Mouse (Mus musculus) hindbrain, embryonic 14.5 days (tissue): ENCODE data around the gene Pak7. TPM values are rescaled to one million over a fixed set of nuclear protein-coding genes. Genes with fewer than 3 reads are reported as not detected.

Experiments
- ATAC-seq: fragments of 200-750 bp; cut with Nextera tagmentation; 2 replicates; pipeline ENCODE4 v1.8.0; 2017; ENCODE audit warnings: moderate number of reproducible peaks, mild to moderate bottlenecking, moderate TSS enrichment, moderate library complexity; ENCODE audit not compliant: low FRiP score
- DNase-seq: peaks from one replicate; pipeline ENCODE4 v3.0.0-alpha.2; 2015; ENCODE audit warnings: low spot score
- H3K27ac ChIP-seq: fragments of 300-500 bp; sonication (generic); 2 replicates; pipeline ENCODE4 v1.5.1; 2014; ENCODE audit warnings: mild to moderate bottlenecking, moderate library complexity
- H3K27me3 ChIP-seq: fragments of 300-500 bp; sonication (generic); 2 replicates; pipeline ENCODE4 v1.6.1; 2014; ENCODE audit warnings: mild to moderate bottlenecking, low read length, mixed read lengths; ENCODE audit not compliant: control insufficient read depth, insufficient read depth
- H3K36me3 ChIP-seq: fragments of 300-500 bp; sonication (generic); replicated peaks from 2 replicates; pipeline ENCODE4 v1.6.1; 2014; ENCODE audit not compliant: control insufficient read depth, insufficient read depth
- H3K4me1 ChIP-seq: fragments of 300-500 bp; sonication (generic); replicated peaks from 2 replicates; pipeline ENCODE4 v1.6.1; 2014; ENCODE audit warnings: antibody characterized with exemption, low read length, mixed read lengths; ENCODE audit not compliant: control insufficient read depth, insufficient read depth
- H3K4me2 ChIP-seq: fragments of 300-500 bp; sonication (generic); replicated peaks from 2 replicates; pipeline ENCODE4 v1.6.1; 2014; ENCODE audit warnings: mild to moderate bottlenecking, moderate library complexity
- H3K4me3 ChIP-seq: fragments of 300-500 bp; sonication (generic); replicated peaks from 2 replicates; pipeline ENCODE4 v1.5.1; 2014; ENCODE audit warnings: mild to moderate bottlenecking, low read length
- H3K9ac ChIP-seq: fragments of 300-500 bp; sonication (generic); 2 replicates; pipeline ENCODE4 v1.6.1; 2014
- H3K9me3 ChIP-seq: fragments of 300-500 bp; sonication (generic); 2 replicates; pipeline ENCODE4 v1.6.1; 2016; ENCODE audit warnings: low read length; ENCODE audit not compliant: control insufficient read depth
- WGBS: fragments of 180-500 bp; shearing (Covaris S2); extraction: QIAGEN DNeasy Blood & Tissue Kit; methylation state at CpG from one replicate; pipeline ENCODE4 v1.1.7; 2014; 5-methylcytosine and 5-hydroxymethylcytosine counted together
- polyA plus RNA-seq: library from polyadenylated mRNA; unstranded; fragments of >200 nt; fragmentation: Nextera tagmentation; extraction: Ambion mirVana; gene quantifications from 2 replicates; pipeline ENCODE4 v1.2.1, GENCODE M21; 2014

The Pak7 gene
- polyA plus RNA-seq, 1 experiment from 2014 or later: 34.6 TPM

GRCm38 (mm10) chr2:136095978-136096377, 291.8 kb downstream of the Pak7 start:
- H3K4me3 ChIP-seq: no peak overlapping the region
- H3K36me3 ChIP-seq: peaks cover 5% of the 10 kb centered on the region; the same call in 1 of the 2 replicates
- 80% methylated on average over 2 of the region's 2 CpGs for WGBS
- H3K4me2 ChIP-seq: no peak overlapping the region
- H3K27ac ChIP-seq: no peak overlapping the region
- no peaks in the 10 kb centered on the region for H3K27me3 ChIP-seq
- DNase-seq: no peak
- no peaks in the 10 kb centered on the region for H3K9me3 ChIP-seq
- ATAC-seq: no peak
- H3K9ac ChIP-seq: no peak overlapping the region
- H3K4me1 ChIP-seq: no peaks in the 10 kb centered on the region

- H3K36me3 ChIP-seq: peaks cover 6% of the 10 kb centered on the region
- 27% methylated on average over 1 of the region's 1 CpGs for whole genome bisulfite sequencing
- no peak for ATAC-seq
- H3K4me2 ChIP-seq: peak overlapping the region; percentile 34
- peak overlapping the region; percentile 52 for H3K9ac ChIP-seq
- DNase-seq: no peak
- H3K27me3 ChIP-seq: peaks cover 8% of the 10 kb centered on the region; the same call in 1 of the 2 replicates
- peak overlapping the region; percentile 77 for H3K27ac ChIP-seq
- 0 out of 2 replicates have a peak overlapping the region, but pooled peaks have one; percentile 0 for H3K4me3 ChIP-seq
- H3K9me3 ChIP-seq: no peaks in the 10 kb centered on the region
- peaks cover 20% of the 10 kb centered on the region; the same call in 1 of the 2 replicates for H3K4me1 ChIP-seq
Observed at GRCm38 (mm10) chr2:136064356-136064755, 323.4 kb downstream of the Pak7 start.

- peaks cover 16% of the 10 kb centered on the region for H3K27me3 ChIP-seq
- H3K36me3 ChIP-seq: no peaks in the 10 kb centered on the region
- H3K9me3 ChIP-seq: no peaks in the 10 kb centered on the region
- peak overlapping the region; percentile 95 for H3K27ac ChIP-seq
- DNase-seq (no peak), ATAC-seq (peak; percentile 43; the same call in 1 of the 2 replicates)
- peak overlapping the region; percentile 87 for H3K9ac ChIP-seq
- peak overlapping the region; percentile 49 for H3K4me3 ChIP-seq
- WGBS: under 1% methylated on average over 37 of the region's 37 CpGs
- H3K4me1 ChIP-seq: peaks cover 8% of the 10 kb centered on the region
- H3K4me2 ChIP-seq: peak overlapping the region; percentile 77
Observed at GRCm38 (mm10) chr2:136059029-136059669, 328.6 kb downstream of the Pak7 start.

GRCm38 (mm10) chr2:136058398-136058797, 329.4 kb downstream of the Pak7 start:
- Histone ChIP-seq H3K9ac (peak overlapping the region; percentile 87), H3K4me1 (peaks cover 8% of the 10 kb centered on the region), H3K9me3 (no peaks in the 10 kb centered on the region), H3K36me3 (no peaks in the 10 kb centered on the region), H3K27me3 (peaks cover 16% of the 10 kb centered on the region), H3K4me3 (peak overlapping the region; percentile 49), H3K4me2 (peak overlapping the region; percentile 77), H3K27ac (peak overlapping the region; percentile 95)
- peak; percentile 44 for ATAC-seq
- 3% methylated on average over 7 of the region's 7 CpGs for WGBS
- DNase-seq: no peak

GRCm38 (mm10) chr2:136057861-136058331, 329.9 kb downstream of the Pak7 start:
- Histone ChIP-seq H3K27ac (peak overlapping the region; percentile 95), H3K27me3 (peaks cover 16% of the 10 kb centered on the region), H3K36me3 (no peaks in the 10 kb centered on the region), H3K9me3 (no peaks in the 10 kb centered on the region), H3K4me2 (peak overlapping the region; percentile 77), H3K4me3 (peak overlapping the region; percentile 49), H3K9ac (peak overlapping the region; percentile 87), H3K4me1 (peaks cover 8% of the 10 kb centered on the region)
- ATAC-seq: peak; percentile 68
- DNase-seq: no peak
- WGBS: 4% methylated on average over 19 of the region's 19 CpGs

GRCm38 (mm10) chr2:136051688-136052289, 336.0 kb downstream of the Pak7 start, which contains the start of gene Lamp5:
Gene Lamp5 (plus strand): TSS chr2:136052239.
- H3K36me3 ChIP-seq: no peaks in the 10 kb centered on the region
- peak within 1 kb of the TSS; percentile 90 for H3K27ac ChIP-seq
- peak within 1 kb of the TSS; percentile 61 for H3K9ac ChIP-seq
- no peaks in the 10 kb centered on the region for H3K27me3 ChIP-seq
- 0 out of 2 replicates have a peak, but pooled peaks have one; percentile 49 for ATAC-seq
- no peaks in the 10 kb centered on the region for H3K4me1 ChIP-seq
- peak; percentile 32 for DNase-seq
- no peaks in the 10 kb centered on the region for H3K9me3 ChIP-seq
- peak within 1 kb of the TSS; percentile 59 for H3K4me2 ChIP-seq
- 2% methylated on average over 8 of the region's 8 CpGs for WGBS
- peak within 1 kb of the TSS; percentile 32 for H3K4me3 ChIP-seq

DNA sequence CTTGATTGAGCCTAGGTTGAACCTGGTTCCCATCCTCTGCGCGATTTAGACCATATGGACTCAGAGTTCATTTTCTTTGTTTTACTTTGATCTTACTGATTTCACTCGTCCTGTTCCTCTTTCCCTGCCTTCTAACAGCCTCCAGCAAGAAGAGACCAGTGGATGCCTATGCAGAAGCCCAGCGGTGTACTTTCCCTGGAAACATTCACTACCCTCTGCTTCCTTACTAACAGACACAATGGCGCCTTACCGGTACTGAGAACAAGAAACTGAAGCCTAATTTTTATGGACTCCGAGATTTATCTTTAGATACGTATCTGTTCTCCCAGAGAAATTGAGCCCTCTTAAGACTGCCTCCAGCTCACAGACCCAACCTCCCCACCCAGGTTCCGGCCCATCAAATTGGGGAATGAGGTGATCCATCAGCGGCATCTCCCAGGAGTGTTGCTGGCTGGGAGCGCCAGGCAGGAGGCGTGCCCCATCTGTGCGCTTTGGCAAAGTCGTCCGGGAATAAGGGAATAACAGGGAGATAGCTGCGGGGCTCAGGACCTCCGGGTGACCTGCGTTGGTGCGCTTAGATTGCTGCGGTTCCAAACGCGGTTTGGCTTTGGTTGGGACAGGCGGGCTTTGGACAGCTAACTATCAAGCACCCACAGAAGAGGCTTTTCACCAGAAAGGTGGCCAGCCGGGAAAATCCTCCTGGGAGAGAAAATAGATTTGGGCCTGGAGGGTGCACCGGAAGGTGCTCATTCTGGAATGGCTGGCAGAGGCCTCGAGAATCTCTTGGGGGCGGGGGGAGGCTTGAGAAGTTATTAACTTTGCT, 336.8 kb downstream of the Pak7 start:
- no peaks in the 10 kb centered on the region for H3K27me3 ChIP-seq
- H3K9me3 ChIP-seq: no peaks in the 10 kb centered on the region
- peak; percentile 61 for DNase-seq
- peak overlapping the region; percentile 61 for H3K9ac ChIP-seq
- no peaks in the 10 kb centered on the region for H3K36me3 ChIP-seq
- WGBS: 13% methylated on average over 27 of the region's 27 CpGs
- H3K4me2 ChIP-seq: peak overlapping the region; percentile 59
- peak; percentile 84 for ATAC-seq
- H3K4me3 ChIP-seq: peak overlapping the region; percentile 32
- peak overlapping the region; percentile 90 for H3K27ac ChIP-seq
- no peaks in the 10 kb centered on the region for H3K4me1 ChIP-seq

GRCm38 (mm10) chr2:136048464-136048863, 339.3 kb downstream of the Pak7 start:
- no peak overlapping the region for H3K4me2 ChIP-seq
- H3K27me3 ChIP-seq: no peaks in the 10 kb centered on the region
- no peaks in the 10 kb centered on the region for H3K36me3 ChIP-seq
- no peak for ATAC-seq
- DNase-seq: no peak
- 88% methylated on average over 4 of the region's 4 CpGs for WGBS
- no peak overlapping the region for H3K27ac ChIP-seq
- no peaks in the 10 kb centered on the region for H3K4me1 ChIP-seq
- H3K4me3 ChIP-seq: no peak overlapping the region
- H3K9ac ChIP-seq: no peak overlapping the region
- H3K9me3 ChIP-seq: no peaks in the 10 kb centered on the region
